Comparison of ENCODE assay signal across 8 mouse cellular contexts in the genomic region with DNA sequence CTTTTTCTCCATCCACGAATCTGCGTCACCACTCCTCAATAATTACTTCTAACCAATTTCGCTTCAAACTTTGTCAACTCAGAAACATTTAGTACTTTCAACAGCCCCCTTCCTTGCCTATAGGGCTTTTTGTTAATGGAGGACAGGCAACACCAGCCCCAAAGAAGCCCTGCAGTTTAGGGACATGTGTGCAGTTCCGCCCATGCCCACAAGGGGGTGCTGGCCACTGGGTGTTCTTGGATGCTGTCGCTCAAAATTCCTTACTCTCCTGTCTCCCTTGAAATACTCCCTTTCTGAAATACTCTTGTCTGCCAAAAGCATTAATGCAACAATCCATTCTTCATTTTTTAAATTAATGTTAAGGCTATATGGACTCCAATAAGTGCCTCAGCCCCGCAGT.
DNase-seq lines count a peak whose midpoint lies in the region; ATAC-seq and TF ChIP-seq lines count a peak whose summit lies in the region.

No protein-coding gene starts in this region.

- no peaks in the 10 kb centered on the region for H3K4me1 ChIP-seq in embryonic fibroblast, embryonic 13.5 days (ENCODE audit: control insufficient read depth, insufficient read depth, low read length)

- peak; percentile 65; the same call in 1 of the 2 replicates for ATAC-seq in monocyte, adult 5-6 weeks (replicated peaks; ENCODE audit: insufficient number of reproducible peaks, low FRiP score, low TSS enrichment, poor library complexity, severe bottlenecking)

- peak; percentile 79 for TF ChIP-seq CTCF in layer of hippocampus, adult 2 months (conservative IDR thresholded peaks at IDR 0.05)
- TF ChIP-seq CTCF in embryonic fibroblast, embryonic 13.5 days (IDR thresholded peaks at IDR 0.05; ENCODE audit: borderline replicate concordance, insufficient read depth, low read length): peak; percentile 88

- peak overlapping the region; percentile 28; the same call in 1 of the 2 replicates for H3K27ac ChIP-seq in layer of hippocampus, adult 2 months
- H3K27ac ChIP-seq in embryonic fibroblast, embryonic 13.5 days (ENCODE audit: insufficient read depth, low read length): no peak overlapping the region

- peak; percentile 37 to 72 for DNase-seq in layer of hippocampus, adult 2 months (ENCODE audit: low spot score in 2 of 2)
- no peak for DNase-seq in layer of hippocampus, adult 9-10 months (ENCODE audit: low spot score)
- peak; percentile 80 for DNase-seq in ES-CJ7 (ENCODE audit: low read depth, low spot score)
- peak; percentile 80 for DNase-seq in adrenal gland, postnatal 14 days
- DNase-seq in layer of hippocampus, postnatal 10 days (ENCODE audit: low spot score in 2 of 2): peak; percentile 74 to 76
- DNase-seq in urinary bladder, postnatal 4 days (ENCODE audit: low spot score in 2 of 2): peak; percentile 43 to 75

- H3K4me3 ChIP-seq in layer of hippocampus, adult 2 months: no peak overlapping the region
- H3K4me3 ChIP-seq in embryonic fibroblast, embryonic 13.5 days (ENCODE audit: insufficient read depth, low read length): no peak overlapping the region

- no peak for TF ChIP-seq POLR2A in embryonic fibroblast, embryonic 13.5 days (IDR thresholded peaks at IDR 0.05; ENCODE audit: low read depth, low read length)
